Mouse (Mus musculus): Measurements from ENCODE around the gene Iqcf5.
"Not testable (repeated sequence)": the region's sequence is repeated elsewhere in the genome, so short reads cannot be mapped to it uniquely, and the experiment has no call there.

The Iqcf5 gene

DNA sequence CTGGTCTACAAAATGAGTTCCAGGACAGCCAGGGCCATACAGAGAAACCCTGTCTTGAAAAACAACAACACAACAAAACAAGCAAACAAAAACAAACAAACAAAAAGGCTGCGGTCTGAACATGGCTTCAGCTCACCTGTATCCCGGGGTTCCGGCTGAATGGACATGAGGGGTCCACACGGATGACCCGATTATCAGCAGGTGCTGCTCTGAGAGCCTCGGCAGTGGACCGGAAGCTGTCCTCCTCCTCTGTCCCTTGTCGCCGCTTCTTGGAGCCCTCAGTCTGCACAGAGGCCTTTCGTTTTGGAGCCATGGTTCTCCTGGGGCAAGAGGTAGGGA is 38.7 kb upstream of the Iqcf5 start, which contains the start of gene Rrp9:
Gene Rrp9 (plus strand): TSS at position 301 of the 339 bp plus-strand sequence.
- H3K27me3 ChIP-seq (ENCODE audit: control insufficient read depth, insufficient read depth, low read length, poor library complexity, severe bottlenecking): no peaks in the 10 kb centered on the region
- peaks cover 4% of the 10 kb centered on the region; the same call in 1 of the 2 replicates for H3K36me3 ChIP-seq (ENCODE audit: control insufficient read depth, insufficient read depth, low read length, poor library complexity, severe bottlenecking)
- no peak for DNase-seq (ENCODE audit: low read depth, low spot score)

GRCm38 (mm10) chr9:106476002-106476923 is 38.1 kb upstream of the Iqcf5 start:
- no peaks in the 10 kb centered on the region for H3K27me3 ChIP-seq (ENCODE audit: control insufficient read depth, insufficient read depth, low read length, poor library complexity, severe bottlenecking)
- peak; percentile 75 for DNase-seq (ENCODE audit: low read depth, low spot score)
- H3K36me3 ChIP-seq (ENCODE audit: control insufficient read depth, insufficient read depth, low read length, poor library complexity, severe bottlenecking): peaks cover 4% of the 10 kb centered on the region; the same call in 1 of the 2 replicates

DNA sequence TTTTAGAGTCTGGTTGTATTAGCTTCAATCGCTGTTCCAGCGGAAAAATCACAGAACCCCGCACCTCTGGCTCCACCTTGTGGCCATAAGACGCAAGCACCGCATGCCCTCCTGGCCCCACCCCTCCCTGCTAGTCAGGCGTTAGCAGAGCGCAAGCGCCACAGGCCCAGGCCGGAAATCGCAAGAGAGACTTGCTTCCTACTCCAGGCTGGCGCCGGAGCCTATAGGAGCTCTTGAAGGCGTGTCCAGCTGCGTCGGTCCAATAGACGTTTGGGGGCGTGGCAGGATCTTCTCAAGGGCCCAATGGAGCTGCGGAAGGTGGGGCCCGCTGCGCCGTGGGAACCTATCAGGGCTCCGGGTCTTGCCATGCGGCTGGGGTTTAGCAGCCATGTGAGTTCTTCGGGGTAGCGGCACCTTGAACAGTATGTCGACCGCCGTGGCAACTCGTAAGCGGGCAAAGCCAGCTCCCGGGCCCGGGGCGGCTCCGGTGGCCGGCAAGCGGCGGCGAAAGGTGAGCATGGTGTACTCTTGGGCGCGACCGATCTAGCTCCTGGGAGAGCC is 37.4 kb upstream of the Iqcf5 start, which contains the start of gene Parp3:
Gene Parp3 (minus strand): TSS at position 26 of the 561 bp plus-strand sequence.
- H3K36me3 ChIP-seq (ENCODE audit: control insufficient read depth, insufficient read depth, low read length, poor library complexity, severe bottlenecking): peaks cover 4% of the 10 kb centered on the region
- H3K27me3 ChIP-seq (ENCODE audit: control insufficient read depth, insufficient read depth, low read length, poor library complexity, severe bottlenecking): no peaks in the 10 kb centered on the region
- DNase-seq (ENCODE audit: low read depth, low spot score): peak; percentile 100

DNA sequence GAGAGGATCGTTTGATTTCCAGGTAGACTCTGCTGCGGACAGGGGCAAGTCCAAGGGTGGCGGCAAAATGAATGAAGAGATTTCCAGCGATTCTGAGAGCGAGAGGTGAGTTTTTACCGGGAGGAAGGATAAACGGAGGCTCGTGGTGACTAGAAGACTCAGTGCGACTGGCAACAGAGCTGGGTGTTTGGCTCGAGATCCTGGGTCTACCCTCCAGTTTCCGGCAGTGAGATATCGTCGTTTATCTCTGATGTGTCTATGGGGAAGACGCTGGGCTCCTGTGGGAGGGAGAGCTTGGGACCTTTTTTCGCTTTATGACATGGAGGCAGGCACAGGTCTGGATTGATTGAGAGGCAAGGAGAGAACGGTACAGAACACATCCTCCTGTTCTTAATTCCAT is 36.7 kb upstream of the Iqcf5 start:
- no peak for DNase-seq (ENCODE audit: low read depth, low spot score)
- peaks cover 4% of the 10 kb centered on the region for H3K36me3 ChIP-seq (ENCODE audit: control insufficient read depth, insufficient read depth, low read length, poor library complexity, severe bottlenecking)
- no peaks in the 10 kb centered on the region for H3K27me3 ChIP-seq (ENCODE audit: control insufficient read depth, insufficient read depth, low read length, poor library complexity, severe bottlenecking)

GRCm38 (mm10) chr9:106478101-106478500 is 36.3 kb upstream of the Iqcf5 start:
- H3K27me3 ChIP-seq (ENCODE audit: control insufficient read depth, insufficient read depth, low read length, poor library complexity, severe bottlenecking): no peaks in the 10 kb centered on the region
- no peak for DNase-seq (ENCODE audit: low read depth, low spot score)
- peaks cover 4% of the 10 kb centered on the region for H3K36me3 ChIP-seq (ENCODE audit: control insufficient read depth, insufficient read depth, low read length, poor library complexity, severe bottlenecking)

GRCm38 (mm10) chr9:106480541-106480940 is 33.8 kb upstream of the Iqcf5 start:
- no peak for DNase-seq (ENCODE audit: low read depth, low spot score)
- Histone ChIP-seq H3K27me3 (ENCODE audit: control insufficient read depth, insufficient read depth, low read length, poor library complexity, severe bottlenecking) (no peaks in the 10 kb centered on the region), H3K36me3 (ENCODE audit: control insufficient read depth, insufficient read depth, low read length, poor library complexity, severe bottlenecking) (peaks cover 13% of the 10 kb centered on the region)

GRCm38 (mm10) chr9:106481075-106481474 is 33.3 kb upstream of the Iqcf5 start:
- peak; percentile 18 for DNase-seq (ENCODE audit: low read depth, low spot score)
- Histone ChIP-seq H3K36me3 (ENCODE audit: control insufficient read depth, insufficient read depth, low read length, poor library complexity, severe bottlenecking) (peaks cover 15% of the 10 kb centered on the region), H3K27me3 (ENCODE audit: control insufficient read depth, insufficient read depth, low read length, poor library complexity, severe bottlenecking) (no peaks in the 10 kb centered on the region)

- no peaks in the 10 kb centered on the region for H3K27me3 ChIP-seq (ENCODE audit: control insufficient read depth, insufficient read depth, low read length, poor library complexity, severe bottlenecking)
- no peak for DNase-seq (ENCODE audit: low read depth, low spot score)
- peaks cover 17% of the 10 kb centered on the region for H3K36me3 ChIP-seq (ENCODE audit: control insufficient read depth, insufficient read depth, low read length, poor library complexity, severe bottlenecking)
Observed at GRCm38 (mm10) chr9:106481676-106482075, 32.7 kb upstream of the Iqcf5 start.

DNA sequence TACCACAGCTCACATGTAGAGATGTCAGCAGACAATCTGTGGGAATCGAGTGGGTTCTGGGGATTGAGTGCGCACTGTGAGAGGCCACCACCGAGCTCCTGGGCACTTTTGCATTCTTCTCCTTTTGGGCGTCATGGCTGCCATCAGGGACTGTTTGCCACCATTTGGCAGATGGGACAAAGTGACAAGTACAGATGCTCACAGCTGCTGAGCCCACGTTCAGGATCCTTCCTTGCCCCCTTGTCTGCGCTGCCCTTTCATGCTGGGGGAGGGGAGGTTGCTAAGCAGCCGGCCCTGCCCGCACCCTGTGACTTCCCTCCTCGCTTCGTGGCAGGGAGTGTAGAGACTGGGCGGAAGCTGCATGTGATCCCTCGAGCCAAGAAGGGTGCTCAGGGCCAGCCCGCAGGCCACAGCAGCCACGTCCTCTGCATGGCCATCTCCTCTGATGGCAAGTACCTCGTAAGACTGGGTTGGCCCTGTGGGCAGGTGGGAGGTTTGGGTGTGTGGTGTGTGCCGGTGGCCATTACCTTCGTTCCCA is 31.7 kb upstream of the Iqcf5 start:
- Histone ChIP-seq H3K27me3 (ENCODE audit: control insufficient read depth, insufficient read depth, low read length, poor library complexity, severe bottlenecking) (no peaks in the 10 kb centered on the region), H3K36me3 (ENCODE audit: control insufficient read depth, insufficient read depth, low read length, poor library complexity, severe bottlenecking) (peaks cover 17% of the 10 kb centered on the region)
- no peak for DNase-seq (ENCODE audit: low read depth, low spot score)

DNA sequence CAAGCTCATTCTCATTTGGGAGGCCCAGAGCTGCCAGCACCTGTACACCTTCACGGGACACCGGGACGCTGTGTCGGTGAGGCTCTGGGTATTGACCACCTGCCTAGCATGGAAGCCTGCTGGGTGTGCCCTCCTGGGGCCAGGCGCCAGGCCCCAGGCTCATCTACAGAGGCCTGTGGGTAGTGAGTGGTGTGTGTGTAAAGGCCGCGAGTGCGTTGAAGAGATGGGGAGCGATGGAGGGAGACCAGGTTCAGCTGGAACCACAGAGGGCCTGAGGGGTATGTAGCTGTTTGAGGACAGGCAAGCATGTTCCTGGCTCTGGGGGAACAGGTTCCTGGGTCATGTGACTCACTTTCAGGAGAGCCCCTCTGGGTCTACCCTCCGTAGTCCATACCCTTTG is 31.2 kb upstream of the Iqcf5 start:
- DNase-seq (ENCODE audit: low read depth, low spot score): no peak
- peaks cover 17% of the 10 kb centered on the region for H3K36me3 ChIP-seq (ENCODE audit: control insufficient read depth, insufficient read depth, low read length, poor library complexity, severe bottlenecking)
- no peaks in the 10 kb centered on the region for H3K27me3 ChIP-seq (ENCODE audit: control insufficient read depth, insufficient read depth, low read length, poor library complexity, severe bottlenecking)

GRCm38 (mm10) chr9:106483606-106484005 is 30.8 kb upstream of the Iqcf5 start:
- Histone ChIP-seq H3K27me3 (ENCODE audit: control insufficient read depth, insufficient read depth, low read length, poor library complexity, severe bottlenecking) (no peaks in the 10 kb centered on the region), H3K36me3 (ENCODE audit: control insufficient read depth, insufficient read depth, low read length, poor library complexity, severe bottlenecking) (peaks cover 17% of the 10 kb centered on the region)
- no peak for DNase-seq (ENCODE audit: low read depth, low spot score)

- DNase-seq (ENCODE audit: low read depth, low spot score): no peak
- Histone ChIP-seq H3K36me3 (ENCODE audit: control insufficient read depth, insufficient read depth, low read length, poor library complexity, severe bottlenecking) (peaks cover 17% of the 10 kb centered on the region), H3K27me3 (ENCODE audit: control insufficient read depth, insufficient read depth, low read length, poor library complexity, severe bottlenecking) (no peaks in the 10 kb centered on the region)
Observed at GRCm38 (mm10) chr9:106485076-106485475, 29.3 kb upstream of the Iqcf5 start.

DNA sequence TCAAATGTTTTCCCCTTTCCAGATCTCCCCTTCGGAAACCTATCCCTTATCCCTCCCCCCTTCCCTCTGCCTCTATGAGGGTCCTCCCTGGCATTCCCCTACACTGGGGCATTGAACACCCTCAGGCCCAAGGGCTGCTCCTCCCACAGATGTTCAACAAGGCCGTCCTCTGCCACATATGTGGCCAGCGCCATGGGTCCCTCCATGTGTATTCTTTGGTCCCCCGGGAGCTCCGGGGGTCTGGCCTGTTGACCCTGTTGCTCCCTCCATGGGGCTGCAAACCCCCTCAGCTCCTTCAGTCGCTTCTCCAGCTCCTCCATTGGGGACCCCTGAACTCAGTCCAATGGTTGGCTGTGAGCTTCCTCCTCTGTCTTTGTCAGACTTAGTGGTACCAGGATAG is 26.8 kb upstream of the Iqcf5 start:
- peaks cover 17% of the 10 kb centered on the region for H3K36me3 ChIP-seq (ENCODE audit: control insufficient read depth, insufficient read depth, low read length, poor library complexity, severe bottlenecking)
- DNase-seq (ENCODE audit: low read depth, low spot score); H3K27me3 ChIP-seq (ENCODE audit: control insufficient read depth, insufficient read depth, low read length, poor library complexity, severe bottlenecking): not testable (repeated sequence)

DNA sequence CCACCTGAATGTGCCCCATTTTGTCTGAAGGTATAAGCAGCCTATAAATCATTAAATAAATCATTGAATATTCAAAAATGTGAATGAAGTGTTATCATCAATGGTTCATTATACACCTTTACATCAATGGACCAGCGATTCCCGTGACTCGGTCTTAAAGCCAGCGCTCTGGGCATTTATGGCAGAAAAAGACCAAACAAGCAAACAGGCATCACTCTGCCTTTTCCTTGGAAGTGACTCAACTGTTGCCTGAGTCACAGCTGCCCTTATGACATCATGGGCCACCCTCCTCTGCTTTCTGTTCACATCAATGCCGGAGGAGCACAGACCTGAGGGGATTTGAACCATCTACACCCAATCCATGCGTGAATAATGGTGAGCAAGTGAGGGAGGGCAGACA is 14.7 kb upstream of the Iqcf5 start, which contains the start of gene Iqcf1:
Gene Iqcf1 (plus strand): TSS at position 301 of the 400 bp plus-strand sequence.
- no peak for DNase-seq (ENCODE audit: low read depth, low spot score)
- Histone ChIP-seq H3K27me3 (ENCODE audit: control insufficient read depth, insufficient read depth, low read length, poor library complexity, severe bottlenecking) (no peaks in the 10 kb centered on the region), H3K36me3 (ENCODE audit: control insufficient read depth, insufficient read depth, low read length, poor library complexity, severe bottlenecking) (no peaks in the 10 kb centered on the region)

DNA sequence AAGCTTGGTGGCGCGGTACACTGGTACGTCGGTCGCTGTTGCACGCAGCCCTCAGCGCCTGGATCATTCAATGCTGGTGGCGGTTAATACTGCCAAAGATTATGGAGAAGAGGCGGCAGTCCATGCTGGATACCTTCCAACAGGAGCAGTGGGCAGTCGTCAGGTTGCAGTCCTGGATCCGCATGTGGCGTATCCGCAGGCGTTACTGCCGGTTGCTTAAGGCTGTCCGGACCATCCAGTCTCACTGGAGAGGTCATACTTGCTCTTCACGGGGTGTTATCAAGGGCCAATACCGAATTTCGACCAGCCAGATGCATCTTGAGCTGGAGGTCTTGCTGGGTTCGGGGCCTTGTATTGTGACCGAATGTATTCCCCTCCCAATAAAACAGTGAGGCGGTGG is 12.5 kb upstream of the Iqcf5 start:
- H3K36me3 ChIP-seq (ENCODE audit: control insufficient read depth, insufficient read depth, low read length, poor library complexity, severe bottlenecking): no peaks in the 10 kb centered on the region
- no peak for DNase-seq (ENCODE audit: low read depth, low spot score)
- no peaks in the 10 kb centered on the region for H3K27me3 ChIP-seq (ENCODE audit: control insufficient read depth, insufficient read depth, low read length, poor library complexity, severe bottlenecking)
